ENCODE assay signal across 8 mouse cellular contexts in genomic region chr13:100833640-100834002, GRCm38 (mm10). TPM values are rescaled to one million over a fixed set of nuclear protein-coding genes. Genes with fewer than 3 reads are reported as not detected.
A peak's percentile ranks its signal among the peaks of the same experiment; 100 is the strongest.
DNase-seq lines count a peak whose midpoint lies in the region; ATAC-seq and TF ChIP-seq lines count a peak whose summit lies in the region.

No protein-coding gene starts in this region.

- 0 out of 4 replicates have a peak, but pooled peaks of 1 of the 2 experiments have one; percentile 25 for TF ChIP-seq EP300 in MEL (IDR thresholded peaks at IDR 0.05; ENCODE audit: low read depth in 1 of 2, low read length in 2 of 2)

- peak overlapping the region; percentile 98 for H3K4me3 ChIP-seq in heart, embryonic 13.5 days
- peak overlapping the region; percentile 51 to 58 for H3K4me3 ChIP-seq in MEL (ENCODE audit: control insufficient read depth in 1 of 2, insufficient read depth in 1 of 2, low read depth in 2 of 2, low read length in 2 of 2)
- H3K4me3 ChIP-seq in hindbrain, embryonic 13.5 days, result peak overlapping the region; percentile 81
- peak overlapping the region; percentile 98; the same call in 1 of the 2 replicates for H3K4me3 ChIP-seq in midbrain, embryonic 11.5 days (ENCODE audit: low read depth, low read length)

- no peak for TF ChIP-seq RAD21 in MEL (IDR thresholded peaks at IDR 0.05; ENCODE audit: low read depth, low read length)

- no peak overlapping the region; the same call in 1 of the 2 replicates for H3K9ac ChIP-seq in heart, embryonic 13.5 days
- H3K9ac ChIP-seq in MEL (ENCODE audit: control insufficient read depth, low read depth, low read length, poor library complexity, severe bottlenecking), result peak overlapping the region; percentile 67
- no peak overlapping the region for H3K9ac ChIP-seq in hindbrain, embryonic 13.5 days
- H3K9ac ChIP-seq in midbrain, embryonic 11.5 days (ENCODE audit: low read length), result peak overlapping the region; percentile 28; the same call in 1 of the 2 replicates

- H3K4me2 ChIP-seq in heart, embryonic 13.5 days, result peak overlapping the region; percentile 51
- H3K4me2 ChIP-seq in hindbrain, embryonic 13.5 days, result peak overlapping the region; percentile 20; the same call in 1 of the 2 replicates
- no peak overlapping the region for H3K4me2 ChIP-seq in midbrain, embryonic 11.5 days

- intact Hi-C loops in heart, postnatal 36 days (cut with DNase I), result loop anchor here (5.0 kb wide), 4 partner anchors 46 to 341 kb away; partner anchors contain the start of genes Ak6, Ccnb1, Cdk7 and Gtf2h2

- 58% methylated on average over 6 of the region's 6 CpGs for WGBS in heart, embryonic 13.5 days
- WGBS in hindbrain, embryonic 13.5 days, result 62% methylated on average over 6 of the region's 6 CpGs
- 58% methylated on average over 6 of the region's 6 CpGs for WGBS in midbrain, embryonic 11.5 days

- ATAC-seq in heart, embryonic 13.5 days (ENCODE audit: extremely low read depth, insufficient number of reproducible peaks, low FRiP score, low TSS enrichment), result no peak
- no peak for ATAC-seq in hindbrain, embryonic 13.5 days (ENCODE audit: low FRiP score)
- no peak for ATAC-seq in midbrain, embryonic 11.5 days (ENCODE audit: low FRiP score)

- H3K27ac ChIP-seq in heart, embryonic 13.5 days (replicated peaks), result no peak overlapping the region
- H3K27ac ChIP-seq in MEL (ENCODE audit: control insufficient read depth, low read depth, low read length), result peak overlapping the region; percentile 86
- no peak overlapping the region for H3K27ac ChIP-seq in hindbrain, embryonic 13.5 days
- no peak overlapping the region for H3K27ac ChIP-seq in midbrain, embryonic 11.5 days (ENCODE audit: low read depth, low read length)

- TF ChIP-seq CTCF in MEL (IDR thresholded peaks at IDR 0.05 in 2 of 3, conservative IDR thresholded peaks at IDR 0.05 in 1 of 3; ENCODE audit: control insufficient read depth in 1 of 3, insufficient read depth in 1 of 3, low read depth in 2 of 3, low read length in 3 of 3, poor library complexity in 1 of 3, severe bottlenecking in 1 of 3), result no peak

- H3K4me1 ChIP-seq in heart, embryonic 13.5 days, result peaks cover 23% of the 10 kb centered on the region
- H3K4me1 ChIP-seq in MEL (ENCODE audit: control insufficient read depth in 1 of 2, insufficient read depth in 2 of 2, low read length in 2 of 2), result peaks cover 13% of the 10 kb centered on the region in 2 experiments
- H3K4me1 ChIP-seq in hindbrain, embryonic 13.5 days (replicated peaks), result peaks cover 22% of the 10 kb centered on the region
- peaks cover 8% of the 10 kb centered on the region; the same call in 1 of the 2 replicates for H3K4me1 ChIP-seq in midbrain, embryonic 11.5 days (ENCODE audit: control insufficient read depth, insufficient read depth, low read length)

- no peaks in the 10 kb centered on the region for H3K9me3 ChIP-seq in heart, embryonic 13.5 days
- no peaks in the 10 kb centered on the region for H3K9me3 ChIP-seq in MEL (replicated peaks; ENCODE audit: insufficient read depth, low read length)
- no peaks in the 10 kb centered on the region for H3K9me3 ChIP-seq in hindbrain, embryonic 13.5 days
- H3K9me3 ChIP-seq in midbrain, embryonic 11.5 days (ENCODE audit: control insufficient read depth, low read length), result no peaks in the 10 kb centered on the region

- no peak for TF ChIP-seq POLR2A in MEL (IDR thresholded peaks at IDR 0.05; ENCODE audit: control insufficient read depth in 1 of 2, insufficient read depth in 1 of 2, low read depth in 1 of 2, low read length in 2 of 2, poor library complexity in 1 of 2)

- peaks cover 34% of the 10 kb centered on the region for H3K79me2 ChIP-seq in MEL (ENCODE audit: control insufficient read depth, insufficient read depth, low read length, poor library complexity)

- H3K27me3 ChIP-seq in heart, embryonic 13.5 days (replicated peaks), result no peaks in the 10 kb centered on the region; the same call in 1 of the 2 replicates
- no peaks in the 10 kb centered on the region for H3K27me3 ChIP-seq in MEL (ENCODE audit: control insufficient read depth in 1 of 2, insufficient read depth in 2 of 2, low read length in 2 of 2)
- no peaks in the 10 kb centered on the region for H3K27me3 ChIP-seq in hindbrain, embryonic 13.5 days
- no peaks in the 10 kb centered on the region for H3K27me3 ChIP-seq in midbrain, embryonic 11.5 days (ENCODE audit: control insufficient read depth, insufficient read depth, low read length)

- no peaks in the 10 kb centered on the region for H3K36me3 ChIP-seq in heart, embryonic 13.5 days
- peaks cover 4 to 20% of the 10 kb centered on the region in 2 experiments; a peak in 3 of 4 replicates for H3K36me3 ChIP-seq in MEL (ENCODE audit: control insufficient read depth in 1 of 2, insufficient read depth in 2 of 2, low read length in 2 of 2)
- no peaks in the 10 kb centered on the region for H3K36me3 ChIP-seq in hindbrain, embryonic 13.5 days
- H3K36me3 ChIP-seq in midbrain, embryonic 11.5 days (ENCODE audit: control insufficient read depth, insufficient read depth, low read length), result no peaks in the 10 kb centered on the region

- DNase-seq in heart, postnatal 36 days, result no peak
- DNase-seq in MEL (ENCODE audit: low read depth, low spot score), result no peak
- no peak for DNase-seq in midbrain, embryonic 11.5 days (ENCODE audit: low spot score, missing footprints)
- DNase-seq in adrenal gland, adult (ENCODE audit: inconsistent age in 2 of 2, low spot score in 1 of 2), result no peak
- no peak for DNase-seq in left cerebral cortex, adult 9 months (ENCODE audit: low spot score in 2 of 2)
- no peak for DNase-seq in c-Kit-positive CD71-positive TER-119-positive erythroid progenitor cells, embryonic 14.5 days (ENCODE audit: low spot score)

TF ChIP-seq in MEL, 35 proteins besides CTCF, POLR2A, EP300 and RAD21:
- TF ChIP-seq MYB (IDR thresholded peaks at IDR 0.05; ENCODE audit: low read depth, low read length) (no peak), TCF12 (IDR thresholded peaks at IDR 0.05; ENCODE audit: low read depth, low read length) (no peak), SIN3A (IDR thresholded peaks at IDR 0.05; ENCODE audit: low read length) (no peak), MAZ (IDR thresholded peaks at IDR 0.05; ENCODE audit: low read depth, low read length) (no peak), CHD2 (IDR thresholded peaks at IDR 0.05; ENCODE audit: low read length) (no peak), RCOR1 (IDR thresholded peaks at IDR 0.05; ENCODE audit: low read depth, low read length) (0 out of 2 replicates have a peak, but pooled peaks have one; percentile 13), ZNF384 (IDR thresholded peaks at IDR 0.05; ENCODE audit: low read depth, low read length) (peak; percentile 92), KAT2A (conservative IDR thresholded peaks at IDR 0.05; ENCODE audit: low read depth, low read length) (no peak), MAFK (IDR thresholded peaks at IDR 0.05; ENCODE audit: borderline replicate concordance, low read depth, low read length) (no peak), CHD1 (IDR thresholded peaks at IDR 0.05; ENCODE audit: low read depth, low read length) (peak; percentile 68; the same call in 1 of the 2 replicates)

RNA-seq across cellular contexts. Expression of gene Slc30a5, which starts 0.4 kb away (rescaled TPM):
- 31.0 and 31.3 TPM in 2 replicates for polyA plus RNA-seq in heart, embryonic 13.5 days (2015; fragmentation: Nextera tagmentation; extraction: Ambion mirVana)
- 10 to 100 TPM; 20.1 to 23.0 TPM for total RNA-seq in heart, postnatal 36 days (2021)
- total RNA-seq in MEL (2012; rRNA removed), result 56.2 and 58.3 TPM in 2 replicates
- 10 to 100 TPM in 1 of 2 experiments, not detected in 1; 57.4 TPM for polyA plus RNA-seq in MEL (2012; ENCODE audit: insufficient read depth in 1 of 2, insufficient read length in 2 of 2, low read depth in 1 of 2, low replicate concordance in 2 of 2, missing spikeins in 1 of 2)
- 32.9 and 34.3 TPM in 2 replicates for polyA plus RNA-seq in hindbrain, embryonic 13.5 days (2015; fragmentation: Nextera tagmentation; extraction: Ambion mirVana)
- polyA plus RNA-seq in midbrain, embryonic 11.5 days (2014; fragmentation: Nextera tagmentation; extraction: Ambion mirVana), result 45.7 and 46.2 TPM in 2 replicates

RNA-seq across cellular contexts. Expression of gene Ccnb1, which starts 47.3 kb away (rescaled TPM):
- 191 and 222 TPM in 2 replicates for polyA plus RNA-seq in heart, embryonic 13.5 days (2015; fragmentation: Nextera tagmentation; extraction: Ambion mirVana)
- 1 to 10 TPM; 1.2 to 1.3 TPM for total RNA-seq in heart, postnatal 36 days (2021)
- 139 and 185 TPM in 2 replicates for total RNA-seq in MEL (2012; rRNA removed)
- polyA plus RNA-seq in MEL (2012; ENCODE audit: insufficient read depth in 1 of 2, insufficient read length in 2 of 2, low read depth in 1 of 2, low replicate concordance in 2 of 2, missing spikeins in 1 of 2), result 100 to 1,000 TPM; 229 to 682 TPM
- polyA plus RNA-seq in hindbrain, embryonic 13.5 days (2015; fragmentation: Nextera tagmentation; extraction: Ambion mirVana), result 57.6 and 65.0 TPM in 2 replicates
- polyA plus RNA-seq in midbrain, embryonic 11.5 days (2014; fragmentation: Nextera tagmentation; extraction: Ambion mirVana), result 415 and 420 TPM in 2 replicates

RNA-seq across cellular contexts. Expression of gene Cenph, which starts 57.9 kb away (rescaled TPM):
- 19.2 and 20.4 TPM in 2 replicates for polyA plus RNA-seq in heart, embryonic 13.5 days (2015; fragmentation: Nextera tagmentation; extraction: Ambion mirVana)
- under 1 TPM in 1 of 2 experiments, not detected in 1; 0.31 TPM for total RNA-seq in heart, postnatal 36 days (2021)
- 32.2 and 33.3 TPM in 2 replicates for total RNA-seq in MEL (2012; rRNA removed)
- polyA plus RNA-seq in MEL (2012; ENCODE audit: insufficient read depth in 1 of 2, insufficient read length in 2 of 2, low read depth in 1 of 2, low replicate concordance in 2 of 2, missing spikeins in 1 of 2), result 10 to 100 TPM in 1 of 2 experiments, not detected in 1; 48.8 TPM
- 10.2 and 11.5 TPM in 2 replicates for polyA plus RNA-seq in hindbrain, embryonic 13.5 days (2015; fragmentation: Nextera tagmentation; extraction: Ambion mirVana)
- polyA plus RNA-seq in midbrain, embryonic 11.5 days (2014; fragmentation: Nextera tagmentation; extraction: Ambion mirVana), result 56.2 and 60.8 TPM in 2 replicates

Comparison
In these comparisons a context has a peak if more than half of its experiments do, and no peak if none do; other contexts are left out.
1. H3K9ac ChIP-seq: peak in MEL (single experiment) and midbrain, embryonic 11.5 days (single experiment); none in heart, embryonic 13.5 days (single experiment) and hindbrain, embryonic 13.5 days (single experiment).
2. Peak in every context shown above with its lines, with median percentiles within 50 percentile points of each other: H3K4me3 ChIP-seq.